Mouse (Mus musculus): ENCODE data around the gene Ifrd2.

The Ifrd2 gene

GRCm38 (mm10) chr9:107596619-107597569 is 9.5 kb downstream of the Ifrd2 start:
- in situ Hi-C loops (cut with MboI; ENCODE audit: low sequenced_read_pairs), result no loop called here

DNA sequence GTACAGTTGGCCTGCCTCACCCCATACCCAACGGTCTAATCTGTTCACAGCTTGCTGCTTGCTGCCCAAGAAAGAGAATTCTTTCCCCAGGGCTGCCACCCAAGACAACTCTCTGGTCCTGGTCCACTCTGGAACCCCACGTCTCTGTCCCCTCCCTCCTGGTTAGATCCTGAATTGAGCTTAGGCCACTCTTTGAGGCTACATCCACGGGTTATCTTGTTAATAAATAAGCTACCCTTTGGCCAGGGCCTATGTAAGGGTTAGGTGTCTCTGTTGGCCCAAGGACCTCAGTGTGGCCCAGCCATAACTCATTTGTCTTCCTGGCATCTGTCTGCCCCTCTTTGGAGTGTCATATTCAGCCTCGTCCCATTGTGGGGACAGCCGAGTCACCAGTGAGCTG is 10.9 kb downstream of the Ifrd2 start:
- in situ Hi-C loops (cut with MboI; ENCODE audit: low sequenced_read_pairs), result no loop called here

GRCm38 (mm10) chr9:107599433-107599832 is 12.0 kb downstream of the Ifrd2 start:
- in situ Hi-C loops (cut with MboI; ENCODE audit: low sequenced_read_pairs), result no loop called here

- in situ Hi-C loops (cut with MboI; ENCODE audit: low sequenced_read_pairs), result no loop called here
These were observed 12.4 kb downstream of the Ifrd2 start for GRCm38 (mm10) chr9:107599842-107600241.

DNA sequence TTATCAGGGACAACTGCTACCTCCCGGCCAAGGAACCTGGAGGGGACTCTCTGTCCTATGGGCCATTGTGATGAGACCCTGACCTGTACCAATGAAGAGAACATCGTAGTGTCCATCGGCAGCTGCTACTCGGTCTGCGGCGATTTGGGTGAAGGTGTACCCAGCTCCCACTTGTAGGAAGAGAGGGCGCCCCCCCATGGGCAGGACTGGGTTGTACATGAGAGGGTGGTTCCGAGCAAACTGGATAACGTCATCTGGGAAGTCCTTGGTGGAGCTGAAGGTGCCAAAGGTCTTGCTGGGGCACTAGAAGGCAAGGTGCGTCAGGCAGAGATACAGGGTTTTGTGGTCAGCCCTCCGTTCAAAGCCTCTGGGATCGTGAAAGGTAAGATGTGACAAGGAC is 13.3 kb downstream of the Ifrd2 start:
- in situ Hi-C loops (cut with MboI; ENCODE audit: low sequenced_read_pairs), result no loop called here

- in situ Hi-C loops (cut with MboI; ENCODE audit: low sequenced_read_pairs), result no loop called here
These were observed 13.8 kb downstream of the Ifrd2 start for GRCm38 (mm10) chr9:107601275-107601674.

DNA sequence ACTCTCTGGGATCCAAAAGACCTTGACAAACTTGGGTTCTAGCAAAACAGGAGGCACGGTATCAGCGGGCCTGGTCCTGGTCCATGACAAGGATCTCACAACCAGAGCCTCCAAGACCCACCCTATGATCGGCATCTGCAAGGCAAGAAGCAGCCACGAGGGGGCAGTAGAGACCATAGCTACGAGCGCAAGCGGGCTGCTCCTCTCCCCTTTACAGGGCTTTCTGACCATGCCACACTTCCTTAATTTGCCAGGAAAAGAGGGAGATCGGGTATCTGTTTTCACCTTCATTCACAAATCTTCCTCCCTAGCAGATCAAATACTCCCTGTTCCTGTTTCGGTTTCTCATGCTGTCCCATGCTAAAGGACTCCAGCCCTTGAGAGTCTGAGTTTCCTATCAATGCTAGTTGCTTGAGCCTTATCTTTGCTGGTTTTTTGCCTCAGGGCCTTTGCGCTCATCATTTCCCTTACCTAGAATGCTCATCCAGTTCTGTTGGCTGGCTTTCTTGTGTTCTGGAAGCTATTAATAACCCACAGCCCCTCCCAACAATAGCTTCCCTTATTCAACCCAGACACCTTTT is 14.7 kb downstream of the Ifrd2 start:
- in situ Hi-C loops (cut with MboI; ENCODE audit: low sequenced_read_pairs), result no loop called here

DNA sequence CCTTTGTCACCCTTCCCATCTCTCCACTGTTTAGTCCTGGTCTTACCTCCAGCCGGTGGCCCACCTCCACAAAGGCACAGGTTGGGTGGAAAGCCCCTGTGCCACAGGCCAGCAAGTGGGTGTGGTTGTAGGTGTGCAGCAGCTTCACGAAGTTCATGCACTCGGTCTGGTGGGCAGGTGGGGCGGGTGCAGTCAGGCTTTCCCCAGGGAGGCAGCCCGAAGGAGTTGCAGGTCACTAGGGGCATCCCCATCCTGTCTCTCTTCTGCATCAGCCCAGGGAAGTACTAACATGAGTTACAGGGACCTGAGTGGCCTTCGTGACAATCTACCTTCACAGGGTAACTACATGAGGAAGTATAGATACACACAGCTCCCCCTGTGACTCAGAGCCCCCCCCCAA is 15.8 kb downstream of the Ifrd2 start:
- in situ Hi-C loops (cut with MboI; ENCODE audit: low sequenced_read_pairs), result no loop called here

GRCm38 (mm10) chr9:107605041-107605661 is 17.7 kb downstream of the Ifrd2 start:
- in situ Hi-C loops (cut with MboI; ENCODE audit: low sequenced_read_pairs), result no loop called here

DNA sequence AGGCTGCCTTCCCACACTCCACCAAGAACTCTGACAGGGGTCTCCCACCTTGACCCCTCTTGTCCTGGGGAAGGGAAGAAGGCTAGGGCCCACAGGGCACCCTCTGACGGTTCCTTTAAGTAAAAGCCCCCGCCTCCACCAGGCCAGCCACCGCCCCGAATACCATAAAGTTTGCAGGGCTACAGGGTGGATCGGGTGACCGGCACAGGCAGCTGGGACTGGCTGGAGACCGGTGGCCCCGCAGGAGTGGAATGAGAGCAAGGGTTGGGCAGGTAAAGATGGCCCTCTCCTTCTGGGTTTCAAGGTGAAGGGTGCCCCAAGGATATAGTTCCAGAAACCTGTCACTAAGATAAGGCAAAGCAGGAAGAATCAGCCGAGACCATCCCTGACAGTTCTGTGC is 19.1 kb downstream of the Ifrd2 start:
- in situ Hi-C loops (cut with MboI; ENCODE audit: low sequenced_read_pairs), result no loop called here

DNA sequence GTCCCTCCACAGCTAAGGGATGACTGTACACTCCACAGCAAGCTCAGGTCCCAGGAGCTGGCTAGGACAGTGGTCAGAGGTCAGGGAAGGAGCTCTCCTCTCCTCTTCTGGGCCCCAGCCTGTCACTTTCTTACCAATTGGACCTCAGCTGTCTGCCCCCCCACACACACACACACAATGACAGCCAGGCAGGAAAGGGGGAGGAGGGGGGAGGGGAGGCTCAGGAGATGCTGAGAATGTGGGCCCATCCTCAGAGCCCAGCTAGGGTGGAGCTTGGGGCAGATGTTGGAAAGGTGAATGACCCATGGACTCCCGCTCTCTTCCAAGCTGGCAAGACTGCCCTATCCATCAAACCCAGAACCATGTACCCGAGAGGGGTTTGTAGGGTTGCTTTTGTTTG is 19.6 kb downstream of the Ifrd2 start:
- in situ Hi-C loops (cut with MboI; ENCODE audit: low sequenced_read_pairs), result no loop called here

DNA sequence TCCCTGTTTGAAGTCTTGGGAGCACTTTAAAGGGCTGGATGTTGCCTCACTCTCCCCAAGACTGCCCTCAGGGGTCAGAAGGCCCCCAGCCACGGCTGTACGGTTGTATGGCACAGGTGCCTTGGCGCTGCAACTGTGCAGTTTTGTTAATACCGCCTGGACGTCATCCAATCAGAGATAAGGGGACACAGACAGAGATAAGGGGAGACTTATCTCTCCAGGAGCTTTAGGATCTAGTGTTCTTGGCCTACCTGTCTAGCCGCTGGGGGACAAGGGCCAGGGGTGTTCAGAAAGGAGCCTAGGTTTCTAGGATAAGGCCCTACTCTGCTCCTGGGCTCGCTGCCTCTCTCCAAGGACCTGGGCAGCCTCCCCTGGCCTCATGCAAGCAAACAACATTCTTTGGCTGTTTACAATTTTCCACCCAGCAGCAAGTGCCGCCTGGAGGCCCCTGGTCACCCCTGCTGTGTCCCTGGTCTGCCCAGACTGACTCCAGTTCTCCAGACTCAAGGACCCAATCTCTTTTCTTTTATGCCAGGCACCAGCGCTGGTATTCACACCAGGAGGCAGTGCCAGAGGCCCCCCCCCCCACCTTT is 20.3 kb downstream of the Ifrd2 start:
- in situ Hi-C loops (cut with MboI; ENCODE audit: low sequenced_read_pairs), result no loop called here

GRCm38 (mm10) chr9:107608741-107609432 is 21.4 kb downstream of the Ifrd2 start, which contains the start of gene Sema3b:
Gene Sema3b, minus strand, starts transcription at chr9:107609229.
- in situ Hi-C loops (cut with MboI; ENCODE audit: low sequenced_read_pairs), result no loop called here

DNA sequence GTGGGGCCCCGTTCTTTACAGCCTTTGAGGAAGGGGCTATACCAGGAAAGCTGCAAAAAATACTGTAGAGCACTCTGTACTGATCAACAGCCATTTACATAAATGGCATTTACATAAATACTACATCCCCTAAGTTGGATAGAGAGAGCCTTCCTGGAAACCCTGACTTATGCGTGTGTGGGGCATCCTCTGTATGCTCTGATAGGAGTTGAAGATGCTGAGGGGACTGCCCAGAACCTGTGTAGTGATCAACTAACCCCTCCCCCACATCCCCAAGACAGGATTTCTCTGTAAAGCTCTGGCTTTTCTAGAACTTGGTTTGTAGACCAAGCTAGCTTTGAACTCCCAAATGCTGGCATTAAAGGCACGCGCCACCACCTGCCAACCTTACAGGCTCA is 22.0 kb downstream of the Ifrd2 start:
- in situ Hi-C loops (cut with MboI; ENCODE audit: low sequenced_read_pairs), result no loop called here

- in situ Hi-C loops (cut with MboI; ENCODE audit: low sequenced_read_pairs), result no loop called here
These were observed 24.2 kb downstream of the Ifrd2 start for GRCm38 (mm10) chr9:107611456-107612190.

DNA sequence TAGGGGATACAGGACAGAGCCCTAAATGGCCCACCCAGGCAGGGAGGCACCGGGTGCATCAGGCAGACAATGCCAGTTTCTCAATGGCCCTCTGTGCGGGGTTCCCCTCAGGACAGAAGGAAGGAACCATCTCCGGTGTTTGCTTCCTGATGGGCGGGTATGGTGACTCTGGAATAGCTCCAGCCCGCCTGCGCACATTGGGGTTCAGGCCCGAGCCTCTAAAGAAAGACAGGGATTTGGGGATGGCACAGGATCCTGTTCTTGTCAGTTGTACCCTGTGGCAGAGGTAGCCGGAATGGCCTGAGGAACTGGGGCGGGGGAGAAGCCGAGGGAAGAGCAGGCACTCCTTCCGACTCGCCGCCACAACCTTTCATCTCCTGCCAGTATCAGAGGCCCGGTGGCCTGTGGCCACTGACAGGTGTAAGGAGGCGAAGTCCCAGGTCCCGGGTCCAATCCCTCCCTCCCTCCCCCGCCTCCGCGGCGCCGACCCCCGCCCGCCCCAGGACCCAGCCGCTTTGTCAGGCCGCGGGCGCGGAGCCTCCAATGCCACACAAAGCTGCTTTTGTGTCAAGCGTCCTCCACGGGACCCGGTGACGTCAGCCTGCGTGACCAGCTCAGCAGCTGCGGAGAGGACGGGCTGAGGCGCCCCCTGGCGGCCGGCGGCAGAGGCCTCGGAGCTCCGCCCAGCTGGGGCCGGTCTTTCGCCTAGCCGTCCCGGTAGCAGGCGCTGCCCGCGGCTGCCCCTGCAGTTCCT is 24.9 kb downstream of the Ifrd2 start:
- in situ Hi-C loops (cut with MboI; ENCODE audit: low sequenced_read_pairs), result no loop called here

DNA sequence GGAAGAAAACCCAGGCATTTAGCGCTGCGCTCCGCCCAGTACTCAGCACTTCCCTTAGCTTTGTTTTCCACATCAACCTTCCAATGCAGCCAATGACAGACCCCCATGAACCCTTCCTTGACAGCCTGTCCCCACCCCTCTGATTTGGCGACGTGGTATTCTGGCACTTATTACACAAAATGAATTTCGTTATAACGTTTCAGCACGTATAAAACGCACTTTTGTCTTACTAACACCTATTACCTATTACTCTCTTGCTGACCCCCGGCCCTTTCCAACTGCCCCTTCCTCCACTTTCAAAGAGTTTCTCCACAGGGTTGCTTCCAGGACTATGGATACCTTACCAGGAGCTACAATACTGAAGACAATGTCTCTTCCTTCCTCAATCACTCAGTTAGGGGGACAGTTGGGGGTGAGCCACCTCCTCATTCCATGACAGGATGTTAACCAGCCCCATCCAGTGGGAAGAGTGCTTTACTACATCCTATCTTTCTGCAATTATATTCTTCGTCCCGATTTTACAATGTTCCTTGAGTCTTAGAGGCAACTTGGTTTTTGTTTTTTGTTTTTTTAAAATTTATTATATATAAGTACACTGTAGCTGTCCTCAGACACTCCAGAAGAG is 25.6 kb downstream of the Ifrd2 start:
- in situ Hi-C loops (cut with MboI; ENCODE audit: low sequenced_read_pairs), result no loop called here

GRCm38 (mm10) chr9:107615035-107615434 is 27.6 kb downstream of the Ifrd2 start:
- in situ Hi-C loops (cut with MboI; ENCODE audit: low sequenced_read_pairs), result no loop called here

GRCm38 (mm10) chr9:107617461-107617860 is 30.0 kb downstream of the Ifrd2 start:
- in situ Hi-C loops (cut with MboI; ENCODE audit: low sequenced_read_pairs), result no loop called here

Data from CH12F3 (cell line).